Mouse (Mus musculus) CH12.LX (cell line): ENCODE results near the gene Greb1. TPM values are rescaled to one million over a fixed set of nuclear protein-coding genes. Genes with fewer than 3 reads are reported as not detected.

ENCODE experiments used
- DNase-seq: peaks from one replicate; pipeline ENCODE4 v3.0.0-alpha.2; 2013; ENCODE audit errors: extremely low read depth
- H3K27ac ChIP-seq: 2 replicates; pipeline ENCODE4 v1.5.1; 2012; ENCODE audit warnings: low read depth, mild to moderate bottlenecking, control low read depth, moderate library complexity; ENCODE audit not compliant: insufficient read depth
- H3K27me3 ChIP-seq: replicated peaks from 2 replicates; pipeline ENCODE3; 2012; ENCODE audit warnings: inconsistent platforms
- H3K36me3 ChIP-seq, 2 experiments: replicated peaks in 1 of 2; 2 replicates each; pipeline versions ENCODE3 to v1.6.1; 2012; ENCODE audit warnings: inconsistent platforms in 1 of 2, low read length in 1 of 2, mild to moderate bottlenecking in 1 of 2, mixed read lengths in 1 of 2, moderate library complexity in 1 of 2; ENCODE audit not compliant: control insufficient read depth in 1 of 2, insufficient read depth in 1 of 2
- H3K4me1 ChIP-seq, 2 experiments: 2 replicates each; pipeline ENCODE4 v1.6.1; 2012; ENCODE audit warnings: inconsistent platforms in 1 of 2, moderate library complexity in 1 of 2; ENCODE audit not compliant: insufficient read depth in 2 of 2, control insufficient read depth in 1 of 2
- H3K4me2 ChIP-seq: 2 replicates; pipeline ENCODE4 v1.6.1; 2012; ENCODE audit warnings: low read depth, mild to moderate bottlenecking, control low read depth; ENCODE audit not compliant: poor library complexity, insufficient read depth, severe bottlenecking
- H3K4me3 ChIP-seq, 3 experiments: fragments of 150-350 bp in 1 of 3; sonication (generic) in 1 of 3; replicated peaks in 1 of 3; 2 replicates each; pipeline versions ENCODE3 to v1.5.1; 2011 to 2012; ENCODE audit warnings: low read depth in 2 of 3, low read length in 2 of 3, mild to moderate bottlenecking in 2 of 3, moderate library complexity in 2 of 3, control low read depth in 1 of 3, improper control_type of control experiment in 1 of 3, inconsistent platforms in 1 of 3, mixed read lengths in 1 of 3; ENCODE audit not compliant: poor library complexity in 1 of 3
- H3K79me2 ChIP-seq: replicated peaks from 2 replicates; pipeline ENCODE4 v1.6.1; 2012; ENCODE audit warnings: mild to moderate bottlenecking, moderate library complexity; ENCODE audit not compliant: control insufficient read depth, poor library complexity, insufficient read depth, severe bottlenecking; ENCODE audit errors: extremely low read depth
- H3K9ac ChIP-seq: 2 replicates; pipeline ENCODE4 v1.6.1; 2012; ENCODE audit warnings: low read depth, mild to moderate bottlenecking, control low read depth, moderate library complexity; ENCODE audit not compliant: insufficient read depth
- H3K9me3 ChIP-seq: replicated peaks from 2 replicates; pipeline ENCODE3; 2012; ENCODE audit warnings: low read length, inconsistent platforms, mixed read lengths
- CHD1 ChIP-seq: IDR thresholded peaks from 2 replicates; pipeline ENCODE4 v1.6.1; 2012; ENCODE audit warnings: low read depth, low read length, improper control_type of control experiment, inconsistent platforms
- CHD2 ChIP-seq: IDR thresholded peaks from 2 replicates; pipeline ENCODE4 v1.6.1; 2011; ENCODE audit warnings: low read length, improper control_type of control experiment
- CTCF ChIP-seq, 2 experiments: IDR thresholded peaks in 1 of 2; conservative IDR thresholded peaks in 1 of 2; 2 replicates each; pipeline ENCODE4 v1.5.1; 2011 to 2012; ENCODE audit warnings: low read depth in 2 of 2, low read length in 2 of 2, improper control_type of control experiment in 1 of 2, inconsistent platforms in 1 of 2, mild to moderate bottlenecking in 1 of 2, moderate library complexity in 1 of 2
- E2F4 ChIP-seq: IDR thresholded peaks from 2 replicates; pipeline ENCODE4 v1.6.1; 2011; ENCODE audit warnings: low read depth, low read length, improper control_type of control experiment; ENCODE audit not compliant: insufficient replicate concordance
- EP300 ChIP-seq: IDR thresholded peaks from 2 replicates; pipeline ENCODE4 v1.6.1; 2011; ENCODE audit warnings: low read length, improper control_type of control experiment
- ETS1 ChIP-seq: conservative IDR thresholded peaks from 2 replicates; pipeline ENCODE4 v1.6.1; 2012; ENCODE audit warnings: low read depth, mild to moderate bottlenecking, inconsistent platforms, low read length, improper control_type of control experiment, moderate library complexity
- GABPA ChIP-seq: IDR thresholded peaks from 2 replicates; pipeline ENCODE4 v1.6.1; 2012; ENCODE audit warnings: low read depth, low read length, improper control_type of control experiment, inconsistent platforms; ENCODE audit not compliant: insufficient replicate concordance
- MAX ChIP-seq: IDR thresholded peaks from 2 replicates; pipeline ENCODE4 v1.6.1; 2011; ENCODE audit warnings: low read length, improper control_type of control experiment
- MAZ ChIP-seq: IDR thresholded peaks from 2 replicates; pipeline ENCODE4 v1.6.1; 2012; ENCODE audit warnings: low read depth, mild to moderate bottlenecking, inconsistent platforms, low read length, improper control_type of control experiment, moderate library complexity
- MYC ChIP-seq: IDR thresholded peaks from 2 replicates; pipeline ENCODE4 v1.6.1; 2011; ENCODE audit warnings: low read depth, mild to moderate bottlenecking, improper control_type of control experiment, low read length
- NELFE ChIP-seq: IDR thresholded peaks from 2 replicates; pipeline ENCODE4 v1.6.1; 2011; ENCODE audit warnings: low read depth, low read length, improper control_type of control experiment
- NRF1 ChIP-seq: IDR thresholded peaks from 2 replicates; pipeline ENCODE4 v1.6.1; 2014; ENCODE audit warnings: low read depth, mild to moderate bottlenecking, inconsistent platforms, low read length, improper control_type of control experiment, moderate library complexity
- POLR2A ChIP-seq: IDR thresholded peaks from 2 replicates; pipeline ENCODE4 v1.6.1; 2011; ENCODE audit warnings: low read depth, mild to moderate bottlenecking, improper control_type of control experiment, low read length
- POLR2AphosphoS2 ChIP-seq: IDR thresholded peaks from 2 replicates; pipeline ENCODE4 v1.6.1; 2011; ENCODE audit warnings: low read depth, low read length, improper control_type of control experiment
- RAD21 ChIP-seq: IDR thresholded peaks from 2 replicates; pipeline ENCODE4 v1.6.1; 2011; ENCODE audit warnings: low read depth, mild to moderate bottlenecking, low read length, improper control_type of control experiment, moderate library complexity
- SMC3 ChIP-seq: IDR thresholded peaks from 2 replicates; pipeline ENCODE4 v1.6.1; 2011; ENCODE audit warnings: low read depth, low read length, improper control_type of control experiment
- TBP ChIP-seq: conservative IDR thresholded peaks from 2 replicates; pipeline ENCODE4 v1.6.1; 2011; ENCODE audit warnings: low read depth, low read length, improper control_type of control experiment
- USF2 ChIP-seq: conservative IDR thresholded peaks from 2 replicates; pipeline ENCODE4 v1.6.1; 2011; ENCODE audit warnings: low read depth, low read length, improper control_type of control experiment
- ZC3H11A ChIP-seq: IDR thresholded peaks from 2 replicates; pipeline ENCODE4 v1.6.1; 2012; ENCODE audit warnings: low read depth, mild to moderate bottlenecking, inconsistent platforms, low read length, improper control_type of control experiment
- ZKSCAN1 ChIP-seq: IDR thresholded peaks from 2 replicates; pipeline ENCODE4 v1.6.1; 2012; ENCODE audit warnings: low read depth, inconsistent platforms, low read length, improper control_type of control experiment, borderline replicate concordance
- dilution Hi-C: fragments of 300-500 bp; cut with MboI; formaldehyde crosslinking; loops from 2 replicates; pipeline ENCODE4 v1.14.3; 2020; ENCODE audit warnings: low sequenced_read_pairs; ENCODE audit not compliant: extremely low pct_unique_long_range_greater_than_20kb, extremely low pct_ligation_motif_present
- in situ Hi-C: fragments of 300-500 bp; cut with MboI; formaldehyde crosslinking; loops from 3 replicates; pipeline ENCODE4 v1.14.3; 2019; ENCODE audit warnings: low sequenced_read_pairs, low pct_ligation_motif_present, low pct_unique_long_range_greater_than_20kb, mixed read lengths
- polyA plus RNA-seq: library from polyadenylated mRNA; unstranded; fragments of >175 nt; gene quantifications from 2 replicates; pipeline ENCODE4 v1.2.1, GENCODE M21; 2012; ENCODE audit warnings: low read depth; ENCODE audit not compliant: insufficient read length
- total RNA-seq, 2 experiments: library from RNA; depleted of rRNA; stranded (reverse); fragments of 300-350 nt in 1 of 2; fragments of >200 nt in 1 of 2; gene quantifications; 2 replicates each; pipeline ENCODE4 v1.2.3; 2012 to 2014

The Greb1 gene
- total and polyA plus RNA-seq, 3 experiments = not detected

DNA sequence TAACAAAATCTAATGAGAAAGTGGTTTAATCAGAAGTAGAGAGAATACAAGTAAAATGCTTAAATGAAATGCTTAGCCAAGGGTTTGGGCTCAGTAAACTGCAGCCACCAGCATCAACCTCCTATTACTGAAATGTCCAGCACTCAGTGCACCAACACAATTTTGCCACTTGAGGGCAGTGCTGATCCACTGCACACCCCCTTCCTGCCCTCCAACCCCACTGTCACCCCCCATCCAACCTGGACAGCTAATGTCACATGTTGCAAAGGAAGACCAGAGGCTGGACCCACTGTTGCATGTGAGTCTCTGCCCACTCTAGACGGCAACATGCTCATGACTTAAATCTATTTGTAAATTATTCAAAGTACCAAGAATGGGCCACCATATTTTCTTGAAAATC is 83.0 kb downstream of the Greb1 start:
- peak; percentile 40 for DNase-seq
- H3K4me3 ChIP-seq = no peak overlapping the region
- no peaks in the 10 kb centered on the region for H3K4me1 ChIP-seq
- H3K27ac ChIP-seq = no peak overlapping the region
- H3K36me3 ChIP-seq = no peaks in the 10 kb centered on the region
- in situ Hi-C loops (loop anchor here (5.0 to 25.0 kb wide), 3 partner anchors 90 to 520 kb away; no protein-coding TSS in a partner anchor), dilution Hi-C loops (no loop called here)
- H3K79me2 ChIP-seq = no peaks in the 10 kb centered on the region
- peaks cover 3% of the 10 kb centered on the region for H3K27me3 ChIP-seq
- H3K4me2 ChIP-seq = no peak overlapping the region
- H3K9ac ChIP-seq = no peak overlapping the region
- TF ChIP-seq MAZ (0 out of 2 replicates have a peak, but pooled peaks have one; percentile 46), RAD21 (peak; percentile 86), ETS1 (no peak), NRF1 (no peak), NELFE (no peak), POLR2A (no peak), EP300 (no peak), SMC3 (peak; percentile 71), CTCF (conservative IDR thresholded peaks at IDR 0.05 in 1 of 2, IDR thresholded peaks at IDR 0.05 in 1 of 2; ENCODE audit: low read depth in 2 of 2, low read length in 2 of 2) (peak; percentile 84 to 90), CHD2 (no peak), POLR2AphosphoS2 (no peak), MYC (no peak)
- TF ChIP-seq, all 38 proteins: peak for 4
- H3K9me3 ChIP-seq = no peaks in the 10 kb centered on the region

DNA sequence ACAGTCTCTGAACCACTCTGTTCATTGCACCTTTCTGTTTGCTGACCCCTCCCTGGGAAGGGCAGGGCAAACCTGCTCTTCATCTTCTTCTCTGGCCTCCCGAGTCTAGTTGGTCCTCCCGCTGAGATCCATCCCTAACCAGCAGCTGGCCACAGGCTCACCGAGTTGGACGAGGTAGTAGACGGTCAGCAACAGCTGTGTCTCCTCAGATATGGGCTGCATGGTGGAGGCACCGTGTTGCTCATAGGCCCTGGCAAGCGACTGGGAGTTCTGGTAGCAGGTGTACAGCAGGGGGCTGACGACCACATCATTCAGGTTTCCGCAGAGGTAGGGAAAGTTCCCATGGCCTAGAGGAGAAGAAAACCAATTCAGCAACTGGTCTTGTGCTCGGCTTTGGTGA is 86.1 kb downstream of the Greb1 start:
- Histone ChIP-seq H3K79me2 (no peaks in the 10 kb centered on the region), H3K27ac (no peak overlapping the region), H3K9ac (no peak overlapping the region), H3K4me1 (no peaks in the 10 kb centered on the region), H3K4me2 (no peak overlapping the region), H3K4me3 (no peak overlapping the region), H3K27me3 (peaks cover 8% of the 10 kb centered on the region), H3K36me3 (no peaks in the 10 kb centered on the region), H3K9me3 (no peaks in the 10 kb centered on the region)
- no peak for DNase-seq
- in situ Hi-C loops (loop anchor here (5.0 to 25.0 kb wide), 3 partner anchors 93 to 523 kb away; no protein-coding TSS in a partner anchor), dilution Hi-C loops (no loop called here)
- no peak for TF ChIP-seq GABPA
- no peak for TF ChIP-seq TBP
- no peak for TF ChIP-seq NELFE
- no peak for TF ChIP-seq CTCF (conservative IDR thresholded peaks at IDR 0.05 in 1 of 2, IDR thresholded peaks at IDR 0.05 in 1 of 2; ENCODE audit: low read depth in 2 of 2, low read length in 2 of 2)
- no peak for TF ChIP-seq MAX
- TF ChIP-seq POLR2AphosphoS2 = no peak
- TF ChIP-seq ZC3H11A = no peak
- TF ChIP-seq USF2 = no peak
- no peak for TF ChIP-seq NRF1
- TF ChIP-seq E2F4 = no peak
- TF ChIP-seq CHD1 = no peak
- no peak for TF ChIP-seq ZKSCAN1
- TF ChIP-seq MYC = no peak
